Mouse (Mus musculus) layer of hippocampus, adult 2 months (tissue): ENCODE data around the gene Raver1. TPM values are rescaled to one million over a fixed set of nuclear protein-coding genes. Genes with fewer than 3 reads are reported as not detected.

ENCODE experiments used
- DNase-seq, 2 experiments: peaks; one replicate each; pipeline ENCODE4 v3.0.0; 2022; ENCODE audit warnings: low spot score in 2 of 2
- H3K27ac ChIP-seq: fragments of 200-600 bp; 2 replicates; pipeline ENCODE4 v1.8.1; 2022
- H3K4me3 ChIP-seq: fragments of 200-600 bp; 2 replicates; pipeline ENCODE4 v1.8.1; 2022; ENCODE audit warnings: mild to moderate bottlenecking
- CTCF ChIP-seq: fragments of 200-600 bp; conservative IDR thresholded peaks from 2 replicates; pipeline ENCODE4 v1.8.1; 2022; ENCODE audit warnings: antibody characterized with exemption, mild to moderate bottlenecking, moderate library complexity
- long read RNA-seq, 2 experiments: library from polyadenylated mRNA; stranded (forward); transcript quantifications; one replicate each; pipeline ENCODE4 v2.0.0; 2021; ENCODE audit warnings: borderline mapping rate in 2 of 2
- total RNA-seq, 2 experiments: library from RNA; stranded (reverse); gene quantifications; 2 replicates each; pipeline ENCODE4 v1.2.3; 2021

The Raver1 gene
- total RNA-seq: 10 to 100 TPM; 34.5 to 36.5 TPM
- long read RNA-seq, experiment 1, transcript Raver1-201 (13 exons, 3,470 nt): major isoform, 11 of 26 reads
- long read RNA-seq, experiment 1, partial matches to known transcripts: 7 of 26 reads
- long read RNA-seq, experiment 1, other reads (novel, unspliced or antisense): 8 of 26 reads
- long read RNA-seq, experiment 2, transcript Raver1-201 (13 exons, 3,470 nt): major isoform, 20 of 35 reads
- long read RNA-seq, experiment 2, partial matches to known transcripts: 6 of 35 reads
- long read RNA-seq, experiment 2, other reads (novel, unspliced or antisense): 9 of 35 reads

GRCm38 (mm10) chr9:21091707-21092320 lies at the start of gene Raver1, which contains the start of gene Gm38431:
Gene Raver1, minus strand, starts transcription at chr9:21092008.
Gene Gm38431, minus strand, starts transcription at chr9:21091997.
- Histone ChIP-seq H3K4me3 (peak within 1 kb of the TSS; percentile 86), H3K27ac (peak within 1 kb of the TSS; percentile 85)
- DNase-seq: peak; percentile 96 to 99
- TF ChIP-seq CTCF: no peak

DNA sequence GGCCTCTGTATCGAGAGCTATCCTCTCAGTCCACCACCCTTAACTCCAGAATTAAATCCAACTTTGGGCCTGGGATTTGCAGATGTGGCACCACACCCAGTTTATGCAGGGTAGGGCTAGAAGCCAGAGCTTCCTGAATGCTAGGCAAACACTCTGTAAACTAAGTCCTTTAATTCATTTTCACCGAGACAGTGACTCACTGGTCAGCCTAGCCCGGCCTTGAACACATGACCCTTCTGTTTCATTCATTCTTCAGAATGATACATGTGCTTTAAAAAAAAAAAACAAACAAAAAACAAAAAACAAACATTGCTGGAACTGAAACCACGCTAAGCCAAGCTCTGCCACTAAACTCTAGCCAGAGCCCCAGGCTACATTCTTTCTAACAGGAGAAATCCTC lies 46.6 kb upstream of the Raver1 start:
- H3K27ac ChIP-seq: no peak overlapping the region
- no peak for TF ChIP-seq CTCF
- H3K4me3 ChIP-seq: no peak overlapping the region
- DNase-seq: no peak

DNA sequence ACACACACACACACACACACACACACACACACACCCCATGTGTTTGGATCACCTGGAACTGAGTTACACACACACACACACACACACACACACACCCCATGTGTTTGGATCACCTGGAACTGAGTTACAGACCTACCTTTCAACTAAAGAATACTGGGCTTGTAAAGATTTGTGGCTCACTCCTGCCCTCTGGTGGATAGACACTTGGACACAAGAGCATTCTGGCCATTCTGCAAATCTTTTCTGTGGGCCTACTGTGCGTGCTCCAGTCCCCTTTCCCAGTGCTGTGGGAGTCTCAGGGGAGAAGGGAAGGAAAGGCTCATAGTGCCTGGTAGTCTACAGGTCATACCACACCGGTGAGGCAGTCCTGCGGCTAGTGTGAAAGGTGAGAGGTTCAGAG lies 45.4 kb upstream of the Raver1 start:
- Histone ChIP-seq H3K4me3 (no peak overlapping the region), H3K27ac (no peak overlapping the region)
- peak; percentile 77 for TF ChIP-seq CTCF
- DNase-seq: peak; percentile 43 to 69

- no peak overlapping the region for H3K4me3 ChIP-seq
- no peak for TF ChIP-seq CTCF
- peak overlapping the region; percentile 39; the same call in 1 of the 2 replicates for H3K27ac ChIP-seq
- no peak for DNase-seq
These were observed 44.6 kb upstream of the Raver1 start for GRCm38 (mm10) chr9:21136401-21136800.

- DNase-seq: no peak
- no peak for TF ChIP-seq CTCF
- no peak overlapping the region for H3K4me3 ChIP-seq
- H3K27ac ChIP-seq: peak overlapping the region; percentile 39; the same call in 1 of the 2 replicates
These were observed 44.2 kb upstream of the Raver1 start for GRCm38 (mm10) chr9:21135941-21136381.

DNA sequence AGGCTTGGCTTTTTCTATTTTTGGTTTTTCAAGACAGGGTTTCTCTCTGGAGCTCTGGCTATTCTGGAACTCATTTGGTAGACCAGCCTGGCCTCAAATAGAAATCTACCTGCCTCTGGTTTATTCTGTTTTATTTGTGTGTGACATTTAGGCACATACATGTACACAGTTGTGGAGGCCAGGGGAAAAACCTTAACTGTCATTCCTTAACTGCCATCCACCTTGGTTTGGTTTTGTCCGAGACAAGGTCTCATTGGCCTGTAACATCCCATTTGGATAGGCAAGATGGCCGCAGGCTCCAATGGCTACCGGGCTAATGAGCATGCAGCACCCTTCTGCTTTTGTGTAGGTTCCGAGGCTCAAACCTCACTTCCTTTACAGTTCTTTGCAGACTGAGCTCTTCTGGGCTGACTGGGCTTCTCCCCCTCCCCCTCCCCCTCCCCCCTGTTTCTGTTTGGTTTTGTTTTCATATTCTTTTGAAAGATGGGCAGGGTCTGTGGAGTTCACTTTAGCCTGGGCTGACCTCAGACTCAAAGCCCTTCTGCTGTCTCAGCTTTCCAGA lies 43.6 kb upstream of the Raver1 start:
- no peak for DNase-seq
- no peak for TF ChIP-seq CTCF
- no peak overlapping the region for H3K4me3 ChIP-seq
- H3K27ac ChIP-seq: peak overlapping the region; percentile 61; the same call in 1 of the 2 replicates

DNA sequence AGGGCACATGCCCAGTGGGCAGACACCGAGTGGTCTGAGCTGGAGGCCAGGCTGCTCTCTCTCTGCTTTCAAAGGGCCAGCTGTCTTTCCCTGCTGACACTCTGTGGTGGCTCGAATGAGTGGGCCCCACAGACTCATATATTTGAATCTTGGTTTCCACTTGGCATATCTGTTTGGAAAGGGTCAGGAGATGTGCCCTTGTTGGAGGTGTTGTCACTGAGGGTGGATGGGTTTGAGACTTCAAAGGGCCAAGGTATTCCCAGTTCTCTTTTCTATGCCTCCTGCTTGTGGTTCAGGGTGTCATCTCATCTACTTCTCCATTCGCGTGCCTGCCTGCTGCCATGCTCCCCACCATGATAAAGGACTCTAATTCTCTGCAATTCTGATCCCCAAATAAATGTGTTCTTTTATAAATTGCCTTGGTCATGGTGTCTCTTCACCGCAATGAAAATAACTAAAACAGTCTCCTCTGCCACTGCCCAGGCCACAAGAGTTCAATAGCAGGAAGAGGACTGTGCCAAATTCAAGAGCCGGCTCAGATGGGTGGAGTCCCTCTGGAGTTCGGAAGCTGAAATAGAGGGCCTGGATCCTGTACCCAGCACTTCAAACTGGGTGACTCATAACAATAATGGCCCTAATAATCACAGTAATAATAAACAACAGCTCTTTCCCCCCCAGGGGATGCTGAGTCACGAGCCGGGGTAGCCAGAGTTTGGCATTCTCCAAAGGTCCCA lies 43.0 kb upstream of the Raver1 start:
- no peak for TF ChIP-seq CTCF
- Histone ChIP-seq H3K4me3 (no peak overlapping the region), H3K27ac (0 out of 2 replicates have a peak overlapping the region, but pooled peaks have one; percentile 10)
- no peak for DNase-seq

DNA sequence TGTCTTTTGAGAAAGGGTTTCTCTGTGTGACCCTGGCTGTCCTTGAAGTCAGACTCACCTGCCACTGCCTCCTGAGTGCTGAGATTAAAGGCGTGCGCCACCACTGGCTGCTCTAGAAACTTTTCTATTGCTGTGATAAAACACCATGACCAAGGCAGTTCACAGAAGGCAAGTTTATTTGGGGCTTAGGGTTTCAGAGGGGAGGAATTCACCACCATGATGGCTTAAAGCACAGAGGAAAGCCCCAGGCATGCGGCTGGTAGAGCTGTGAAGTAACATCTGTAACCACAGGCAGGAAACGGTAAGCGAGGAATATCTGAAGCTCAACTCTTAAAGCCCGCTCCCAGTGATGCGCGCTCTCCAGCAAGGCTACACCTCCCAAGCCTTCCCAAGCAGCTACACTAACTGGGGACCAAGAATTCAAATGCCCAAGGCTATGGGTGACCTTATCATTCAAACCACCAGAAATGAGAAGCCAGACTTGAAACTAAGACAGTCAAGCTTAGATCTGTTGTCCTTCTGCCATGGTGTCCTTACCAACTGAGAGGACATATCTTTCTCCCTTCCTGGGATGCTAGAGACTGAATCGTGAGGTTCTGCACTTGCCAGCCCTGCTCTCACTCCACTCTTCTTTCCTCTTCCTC lies 41.4 kb upstream of the Raver1 start:
- Histone ChIP-seq H3K4me3 (no peak overlapping the region), H3K27ac (no peak overlapping the region)
- TF ChIP-seq CTCF: no peak
- DNase-seq: no peak

GRCm38 (mm10) chr9:21132102-21132775 lies 40.4 kb upstream of the Raver1 start:
- DNase-seq: no peak
- Histone ChIP-seq H3K27ac (no peak overlapping the region), H3K4me3 (no peak overlapping the region)
- TF ChIP-seq CTCF: peak; percentile 63

GRCm38 (mm10) chr9:21131059-21131956 lies 39.5 kb upstream of the Raver1 start, which contains the start of gene Tyk2:
Gene Tyk2, minus strand, starts transcription at chr9:21131243.
- TF ChIP-seq CTCF: no peak
- Histone ChIP-seq H3K4me3 (peak within 1 kb of the TSS; percentile 76), H3K27ac (peak within 1 kb of the TSS; percentile 82)
- DNase-seq: peak; percentile 87 to 97

DNA sequence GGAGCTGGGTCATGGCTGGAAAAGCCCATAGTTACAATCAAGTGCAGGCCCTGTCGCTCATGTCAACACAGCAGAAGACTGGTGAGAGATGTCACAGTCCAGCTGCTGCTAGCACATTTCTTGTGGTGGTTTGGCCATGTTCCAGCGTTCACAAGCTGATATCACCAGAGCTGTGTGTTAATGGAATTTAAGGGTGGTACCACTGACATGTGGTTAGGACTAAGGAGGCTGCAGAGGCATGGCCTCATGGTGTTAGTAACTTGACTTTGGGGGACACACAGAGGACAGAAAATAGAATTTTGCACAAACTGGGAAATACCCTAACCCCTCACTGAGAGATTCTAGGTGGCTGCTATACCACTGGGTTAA lies 34.4 kb upstream of the Raver1 start:
- DNase-seq: no peak
- TF ChIP-seq CTCF: no peak
- H3K27ac ChIP-seq: no peak overlapping the region
- H3K4me3 ChIP-seq: no peak overlapping the region
